Mouse (Mus musculus) testis, adult 2 months (tissue): ENCODE data around the gene Fundc1.

Experiments used
- CTCF ChIP-seq: fragments of 200-500 bp; IDR thresholded peaks from 2 replicates; pipeline ENCODE4 v1.5.1; 2012; ENCODE audit warnings: low read depth, mild to moderate bottlenecking, inconsistent platforms, low read length, moderate library complexity; ENCODE audit not compliant: control insufficient read depth, insufficient read depth, insufficient replicate concordance
- POLR2A ChIP-seq: fragments of 200-500 bp; IDR thresholded peaks from 2 replicates; pipeline ENCODE4 v1.6.1; 2012; ENCODE audit warnings: low read depth, mild to moderate bottlenecking, inconsistent platforms, low read length, moderate library complexity; ENCODE audit not compliant: control insufficient read depth

- TF ChIP-seq CTCF, result no peak
- no peak for TF ChIP-seq POLR2A
Observed at GRCm38 (mm10) chrX:17554488-17554887, 17.6 kb downstream of the Fundc1 start.
